Mouse (Mus musculus): ENCODE results near the gene Wfdc6a. TPM values are rescaled to one million over a fixed set of nuclear protein-coding genes. Genes with fewer than 3 reads are reported as not detected.
"Not testable (repeated sequence)": the region's sequence is repeated elsewhere in the genome, so short reads cannot be mapped to it uniquely, and the experiment has no call there.

Gene Wfdc6a
- not detected in 2 replicates for polyA plus RNA-seq (2011; ENCODE audit: insufficient read depth, insufficient read length, low read depth, missing spikeins)

DNA sequence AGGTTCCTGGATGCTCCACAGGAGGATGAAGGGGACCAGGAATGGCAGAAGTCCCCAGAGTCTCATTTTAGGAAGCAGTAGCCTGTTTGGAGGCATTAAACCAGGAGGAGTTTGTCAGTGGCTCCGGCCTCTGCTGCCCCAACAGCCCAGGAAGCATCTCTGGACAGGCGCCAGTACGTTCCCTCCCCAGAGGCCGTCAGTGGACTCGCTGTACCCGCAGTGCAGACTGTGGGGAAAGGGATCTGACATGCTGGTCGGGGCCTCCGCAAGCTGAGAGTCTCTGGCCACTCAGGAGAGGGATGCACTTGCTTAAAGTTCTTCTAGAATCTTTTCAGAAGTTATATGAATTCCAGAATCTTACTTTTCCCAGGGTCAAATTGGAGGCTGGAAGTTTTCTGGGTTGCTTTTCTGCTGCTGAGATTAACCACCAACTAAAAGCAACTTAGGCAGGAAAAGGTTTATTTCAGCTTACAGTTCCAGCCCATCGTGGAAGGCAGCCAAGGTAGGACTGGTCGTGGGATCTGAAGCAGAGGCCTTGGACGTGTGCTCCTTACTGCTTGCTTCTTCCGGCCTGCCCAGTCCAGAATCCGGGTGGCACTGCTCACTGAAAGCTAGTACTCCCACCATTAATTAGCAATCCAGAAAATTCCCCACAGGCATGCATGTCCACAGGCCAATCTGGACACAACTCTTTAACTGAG lies at the start of gene Wfdc6a:
TSS of gene Wfdc6a (minus strand) at position 423 of the 701 bp plus-strand sequence.
- H3K36me3 ChIP-seq (ENCODE audit: control insufficient read depth, insufficient read depth, low read length, poor library complexity, severe bottlenecking); H3K27me3 ChIP-seq (ENCODE audit: control insufficient read depth, insufficient read depth, low read length, poor library complexity, severe bottlenecking); H3K27ac ChIP-seq (ENCODE audit: insufficient read depth, low read length); H3K4me1 ChIP-seq (ENCODE audit: control insufficient read depth, insufficient read depth, low read length); H3K4me3 ChIP-seq (ENCODE audit: low read depth, low read length); H3K9ac ChIP-seq (ENCODE audit: low read depth, poor library complexity, severe bottlenecking); H3K9me3 ChIP-seq (replicated peaks; ENCODE audit: control insufficient read depth, insufficient read depth, low read length, poor library complexity, severe bottlenecking): not testable (repeated sequence)

DNA sequence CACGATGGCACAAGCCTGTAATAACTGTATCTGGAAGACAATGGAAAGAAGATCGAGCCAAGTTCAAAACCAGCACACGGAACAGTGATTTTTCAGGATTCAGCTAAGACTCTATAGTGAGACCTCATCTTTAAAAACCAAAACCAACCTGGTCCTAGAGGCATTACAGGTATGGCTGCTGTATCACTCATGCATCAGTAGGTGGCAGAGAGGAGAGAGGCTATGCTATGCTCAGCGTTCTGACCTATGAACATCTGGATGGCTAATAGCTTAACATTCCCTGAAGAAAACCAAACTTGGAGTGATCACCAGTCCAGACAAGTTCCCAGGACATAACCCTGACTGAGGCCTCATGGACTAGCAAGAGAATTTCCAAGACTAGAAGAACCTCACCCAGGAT lies 36.5 kb upstream of the Wfdc6a start:
- H3K27ac ChIP-seq (ENCODE audit: insufficient read depth, low read length): no peak overlapping the region
- no peaks in the 10 kb centered on the region for H3K27me3 ChIP-seq (ENCODE audit: control insufficient read depth, insufficient read depth, low read length, poor library complexity, severe bottlenecking)
- H3K9me3 ChIP-seq (replicated peaks; ENCODE audit: control insufficient read depth, insufficient read depth, low read length, poor library complexity, severe bottlenecking): no peaks in the 10 kb centered on the region
- H3K36me3 ChIP-seq (ENCODE audit: control insufficient read depth, insufficient read depth, low read length, poor library complexity, severe bottlenecking): no peaks in the 10 kb centered on the region
- H3K4me1 ChIP-seq (ENCODE audit: control insufficient read depth, insufficient read depth, low read length): no peaks in the 10 kb centered on the region
- no peak for TF ChIP-seq EP300 (IDR thresholded peaks at IDR 0.05; ENCODE audit: insufficient read depth, low read depth, low read length)
- no peak for TF ChIP-seq CTCF (IDR thresholded peaks at IDR 0.05; ENCODE audit: low read depth, low read length)
- TF ChIP-seq POLR2A (IDR thresholded peaks at IDR 0.05; ENCODE audit: insufficient read depth, low read length): no peak
- no peak overlapping the region for H3K9ac ChIP-seq (ENCODE audit: low read depth, poor library complexity, severe bottlenecking)
- H3K4me3 ChIP-seq (ENCODE audit: low read depth, low read length): no peak overlapping the region

DNA sequence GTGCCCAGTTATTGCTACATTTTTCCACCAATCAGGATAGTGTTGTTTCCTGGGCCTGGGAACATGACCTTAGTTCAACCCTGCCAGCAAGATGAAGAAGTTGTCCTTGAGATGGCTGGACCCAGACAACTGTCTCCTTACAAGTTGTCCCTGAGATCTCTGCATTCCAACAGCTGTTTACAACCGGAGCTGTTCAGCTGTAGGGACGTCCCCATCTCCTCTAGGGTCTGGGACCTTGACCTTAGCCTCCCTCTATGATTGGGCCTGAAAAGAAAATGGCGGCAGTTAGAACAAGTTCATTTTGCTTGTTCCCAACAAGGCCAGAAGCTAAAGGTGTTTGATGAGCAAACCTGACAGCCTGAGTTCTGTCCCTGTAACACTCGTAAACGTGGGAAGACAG lies 33.8 kb upstream of the Wfdc6a start:
- no peaks in the 10 kb centered on the region for H3K4me1 ChIP-seq (ENCODE audit: control insufficient read depth, insufficient read depth, low read length)
- no peak for TF ChIP-seq POLR2A (IDR thresholded peaks at IDR 0.05; ENCODE audit: insufficient read depth, low read length)
- no peak for TF ChIP-seq CTCF (IDR thresholded peaks at IDR 0.05; ENCODE audit: low read depth, low read length)
- H3K27ac ChIP-seq (ENCODE audit: insufficient read depth, low read length): no peak overlapping the region
- H3K27me3 ChIP-seq (ENCODE audit: control insufficient read depth, insufficient read depth, low read length, poor library complexity, severe bottlenecking): no peaks in the 10 kb centered on the region
- H3K9ac ChIP-seq (ENCODE audit: low read depth, poor library complexity, severe bottlenecking): no peak overlapping the region
- no peak overlapping the region for H3K4me3 ChIP-seq (ENCODE audit: low read depth, low read length)
- no peaks in the 10 kb centered on the region for H3K9me3 ChIP-seq (replicated peaks; ENCODE audit: control insufficient read depth, insufficient read depth, low read length, poor library complexity, severe bottlenecking)
- no peaks in the 10 kb centered on the region for H3K36me3 ChIP-seq (ENCODE audit: control insufficient read depth, insufficient read depth, low read length, poor library complexity, severe bottlenecking)

DNA sequence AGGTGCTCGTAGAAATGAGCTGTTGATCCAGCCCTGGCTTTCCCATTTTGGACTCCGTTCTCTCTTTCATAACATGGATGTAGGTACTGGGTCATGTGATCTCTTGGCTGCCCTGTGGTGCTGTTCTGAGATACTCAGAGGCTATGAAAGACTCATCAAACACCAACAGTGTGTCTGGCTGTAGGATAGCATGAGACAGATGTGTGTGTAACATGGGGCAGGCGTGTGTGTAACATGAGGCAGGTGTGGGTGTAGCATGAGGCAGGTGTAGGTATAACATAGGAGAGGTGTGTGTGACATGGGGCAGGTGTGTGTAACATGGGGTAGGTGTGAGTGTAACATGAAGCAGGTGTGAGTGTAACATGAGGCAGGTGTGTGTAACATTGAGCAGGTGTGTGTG lies 30.1 kb upstream of the Wfdc6a start:
- H3K9me3 ChIP-seq (replicated peaks; ENCODE audit: control insufficient read depth, insufficient read depth, low read length, poor library complexity, severe bottlenecking): no peaks in the 10 kb centered on the region
- no peak overlapping the region for H3K9ac ChIP-seq (ENCODE audit: low read depth, poor library complexity, severe bottlenecking)
- no peaks in the 10 kb centered on the region for H3K4me1 ChIP-seq (ENCODE audit: control insufficient read depth, insufficient read depth, low read length)
- no peaks in the 10 kb centered on the region for H3K27me3 ChIP-seq (ENCODE audit: control insufficient read depth, insufficient read depth, low read length, poor library complexity, severe bottlenecking)
- no peaks in the 10 kb centered on the region for H3K36me3 ChIP-seq (ENCODE audit: control insufficient read depth, insufficient read depth, low read length, poor library complexity, severe bottlenecking)
- no peak overlapping the region for H3K27ac ChIP-seq (ENCODE audit: insufficient read depth, low read length)
- H3K4me3 ChIP-seq (ENCODE audit: low read depth, low read length): no peak overlapping the region
- no peak for TF ChIP-seq CTCF (IDR thresholded peaks at IDR 0.05; ENCODE audit: low read depth, low read length)
- TF ChIP-seq EP300 (IDR thresholded peaks at IDR 0.05; ENCODE audit: insufficient read depth, low read depth, low read length): no peak
- TF ChIP-seq POLR2A (IDR thresholded peaks at IDR 0.05; ENCODE audit: insufficient read depth, low read length): no peak

DNA sequence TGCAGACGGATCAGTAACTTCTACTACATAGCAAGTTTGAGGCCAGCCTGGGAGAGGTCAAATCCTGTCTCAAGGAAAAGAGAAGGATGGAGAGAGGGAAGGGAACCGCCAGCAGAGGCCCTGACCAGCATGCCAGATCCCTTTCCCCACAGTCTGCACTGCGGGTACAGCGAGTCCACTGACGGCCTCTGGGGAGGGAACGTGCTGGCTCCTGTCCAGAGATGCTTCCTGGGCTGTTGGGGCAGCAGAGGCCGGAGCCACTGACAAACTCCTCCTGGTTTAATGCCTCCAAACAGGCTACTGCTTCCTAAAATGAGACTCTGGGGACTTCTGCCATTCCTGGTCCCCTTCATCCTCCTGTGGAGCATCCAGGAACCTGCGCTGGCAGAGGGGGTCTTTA lies 28.2 kb upstream of the Wfdc6a start, which contains the start of the genes Wfdc6b and Wfdc8:
TSS of gene Wfdc6b (plus strand) at position 52 of the 400 bp plus-strand sequence.
TSS of gene Wfdc8 (minus strand) at position 156 of the 400 bp plus-strand sequence.
- not testable (repeated sequence) for H3K4me3 ChIP-seq (ENCODE audit: low read depth, low read length); H3K27ac ChIP-seq (ENCODE audit: insufficient read depth, low read length); H3K9me3 ChIP-seq (replicated peaks; ENCODE audit: control insufficient read depth, insufficient read depth, low read length, poor library complexity, severe bottlenecking); H3K36me3 ChIP-seq (ENCODE audit: control insufficient read depth, insufficient read depth, low read length, poor library complexity, severe bottlenecking); H3K4me1 ChIP-seq (ENCODE audit: control insufficient read depth, insufficient read depth, low read length); H3K27me3 ChIP-seq (ENCODE audit: control insufficient read depth, insufficient read depth, low read length, poor library complexity, severe bottlenecking); H3K9ac ChIP-seq (ENCODE audit: low read depth, poor library complexity, severe bottlenecking)

DNA sequence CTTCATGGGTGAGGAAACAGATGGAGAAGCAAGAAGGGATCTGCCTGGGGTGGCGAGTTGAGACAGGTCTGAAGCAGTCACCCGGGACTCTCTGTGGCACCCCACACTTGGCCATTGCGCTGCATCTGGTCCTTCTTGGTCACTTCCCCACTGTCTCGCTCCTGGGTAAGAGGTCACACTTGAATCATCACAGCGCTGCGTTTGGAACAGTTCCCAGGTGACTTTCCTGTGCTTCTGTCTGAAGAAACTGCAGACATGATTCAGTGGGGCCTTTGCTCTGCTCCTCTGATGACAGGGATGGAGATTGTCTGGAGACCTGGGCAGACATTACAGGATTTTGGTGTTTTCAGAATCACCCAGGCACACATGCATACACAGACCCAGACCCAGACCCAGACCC lies 23.5 kb upstream of the Wfdc6a start:
- TF ChIP-seq POLR2A (IDR thresholded peaks at IDR 0.05; ENCODE audit: insufficient read depth, low read length) (no peak), EP300 (IDR thresholded peaks at IDR 0.05; ENCODE audit: insufficient read depth, low read depth, low read length) (no peak), CTCF (IDR thresholded peaks at IDR 0.05; ENCODE audit: low read depth, low read length) (no peak)
- Histone ChIP-seq H3K27me3 (ENCODE audit: control insufficient read depth, insufficient read depth, low read length, poor library complexity, severe bottlenecking) (no peaks in the 10 kb centered on the region), H3K9ac (ENCODE audit: low read depth, poor library complexity, severe bottlenecking) (no peak overlapping the region), H3K4me3 (ENCODE audit: low read depth, low read length) (no peak overlapping the region), H3K27ac (ENCODE audit: insufficient read depth, low read length) (no peak overlapping the region), H3K4me1 (ENCODE audit: control insufficient read depth, insufficient read depth, low read length) (no peaks in the 10 kb centered on the region), H3K36me3 (ENCODE audit: control insufficient read depth, insufficient read depth, low read length, poor library complexity, severe bottlenecking) (no peaks in the 10 kb centered on the region), H3K9me3 (replicated peaks; ENCODE audit: control insufficient read depth, insufficient read depth, low read length, poor library complexity, severe bottlenecking) (no peaks in the 10 kb centered on the region; the same call in 1 of the 2 replicates)
